Mouse (Mus musculus): Measurements from ENCODE around the gene Olfr299. TPM values are rescaled to one million over a fixed set of nuclear protein-coding genes. Genes with fewer than 3 reads are reported as not detected.

Gene Olfr299
- polyA plus RNA-seq (2012; rRNA removed) = not detected in 2 replicates

DNA sequence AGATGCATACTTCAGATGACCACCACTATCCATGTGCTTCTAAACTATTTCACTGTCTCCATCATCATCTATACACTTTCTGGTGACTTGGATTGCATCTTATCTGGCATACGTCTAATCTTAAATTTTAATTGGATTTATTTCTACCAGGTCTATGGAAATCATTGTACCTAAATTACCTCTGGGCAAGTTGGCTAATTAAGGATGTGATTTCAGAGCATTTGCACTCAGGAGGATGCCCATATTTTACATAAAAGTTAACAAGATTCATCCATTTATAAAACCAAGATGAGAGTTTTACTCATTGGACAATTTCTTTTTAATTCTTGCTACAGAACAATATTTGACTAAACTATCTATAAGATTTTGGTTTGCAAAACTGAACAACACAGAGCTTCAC is at the start of gene Olfr299:
Olfr299 (plus strand) TSS at position 301 of the 400 bp plus-strand sequence.
- DNase-seq (ENCODE audit: extremely low spot score in 1 of 2, low spot score in 1 of 2) = no peak

DNA sequence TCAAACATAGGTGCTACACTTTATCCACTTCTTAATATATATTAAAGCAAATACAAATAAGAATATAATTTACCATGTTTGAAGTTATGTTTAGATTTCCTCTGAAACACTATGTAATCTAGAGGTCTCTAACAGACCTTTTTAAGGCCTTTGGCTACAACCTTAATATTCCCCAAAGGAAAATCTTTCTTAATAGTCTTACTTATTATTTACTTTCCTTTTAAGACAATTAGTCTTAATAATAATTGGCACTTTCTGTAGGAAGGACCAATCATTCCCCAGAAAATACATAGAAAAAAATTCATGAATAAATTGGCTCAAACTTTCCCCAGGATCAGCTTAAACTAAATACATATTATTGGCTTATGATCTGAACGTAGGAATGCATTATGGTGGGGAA is 32.7 kb downstream of the Olfr299 start, which contains the start of gene Olfr298:
Olfr298 (minus strand) TSS at position 101 of the 400 bp plus-strand sequence.
- no peak for DNase-seq (ENCODE audit: extremely low spot score in 1 of 2, low spot score in 1 of 2)

Other genes starting within 250 kb of the Olfr299 start
- not detected in 2 replicates for gene Vmn2r76, start 213.6 kb upstream of the Olfr299 start, polyA plus RNA-seq (2012; rRNA removed)
- not detected in 2 replicates for gene Olfr310, start 182.7 kb upstream of the Olfr299 start, polyA plus RNA-seq (2012; rRNA removed)
- 0.12 and 0.32 TPM in 2 replicates for gene Olfr309, start 146.2 kb upstream of the Olfr299 start, polyA plus RNA-seq (2012; rRNA removed)
- not detected in 2 replicates for gene Olfr308, start 134.3 kb upstream of the Olfr299 start, polyA plus RNA-seq (2012; rRNA removed)
- gene Olfr307, start 122.3 kb upstream of the Olfr299 start, polyA plus RNA-seq (2012; rRNA removed) = not detected in 2 replicates
- gene Olfr305, start 93.0 kb upstream of the Olfr299 start, polyA plus RNA-seq (2012; rRNA removed) = not detected in 2 replicates
- gene Olfr304, start 73.3 kb upstream of the Olfr299 start, polyA plus RNA-seq (2012; rRNA removed) = not detected in 2 replicates
- gene Olfr303, start 62.1 kb upstream of the Olfr299 start, polyA plus RNA-seq (2012; rRNA removed) = not detected in 2 replicates
- gene Olfr301, start 56.1 kb upstream of the Olfr299 start, polyA plus RNA-seq (2012; rRNA removed) = not detected in 2 replicates
- gene Olfr298, start 32.6 kb downstream of the Olfr299 start, polyA plus RNA-seq (2012; rRNA removed) = not detected in 2 replicates
- 0.11 TPM in 1 of 2 replicates, not detected in the other for gene Olfr297, start 60.0 kb downstream of the Olfr299 start, polyA plus RNA-seq (2012; rRNA removed)
- not detected in 2 replicates for gene Olfr295, start 123.9 kb downstream of the Olfr299 start, polyA plus RNA-seq (2012; rRNA removed)
- not detected in 2 replicates for gene Olfr294, start 156.7 kb downstream of the Olfr299 start, polyA plus RNA-seq (2012; rRNA removed)
- gene Olfr293, start 189.1 kb downstream of the Olfr299 start, polyA plus RNA-seq (2012; rRNA removed) = not detected in 2 replicates
- not detected in 2 replicates for gene Olfr292, start 228.4 kb downstream of the Olfr299 start, polyA plus RNA-seq (2012; rRNA removed)

All from frontal cortex, adult 2 months (tissue).